29 mouse cellular contexts compared by ENCODE assay signal in genomic region chr1:138896088-138896487, GRCm38 (mm10). TPM values are rescaled to one million over a fixed set of nuclear protein-coding genes. Genes with fewer than 3 reads are reported as not detected.
DNase-seq lines count a peak whose midpoint lies in the region; ATAC-seq and TF ChIP-seq lines count a peak whose summit lies in the region.
"Had no signal": no experiment of that assay in that cellular context is flagged by ENCODE, and none has a peak within 500 bp of the region (broad histone marks: within the 10 kb centered on the region; RNA-seq: fewer than 3 reads in every experiment).

No protein-coding gene starts in this region.

- peak; percentile 31 for TF ChIP-seq CTCF in heart, postnatal 0 days (IDR thresholded peaks at IDR 0.05; ENCODE audit: low read depth)
- 0 out of 2 replicates have a peak, but pooled peaks have one; percentile 17 for TF ChIP-seq CTCF in liver, adult 2 months (IDR thresholded peaks at IDR 0.05; ENCODE audit: low read depth, low read length)

- H3K9me3 ChIP-seq in heart, postnatal 0 days (replicated peaks; ENCODE audit: control insufficient read depth, low read length) = no peaks in the 10 kb centered on the region
- H3K9me3 ChIP-seq in liver, embryonic 12.5 days (replicated peaks) = no peaks in the 10 kb centered on the region
- H3K9me3 ChIP-seq: embryonic facial prominence, embryonic 13.5 days; forebrain, embryonic 10.5 days; forebrain, embryonic 15.5 days; neural tube, embryonic 15.5 days had no signal

- no peak overlapping the region for H3K27ac ChIP-seq in heart, postnatal 0 days (ENCODE audit: low read depth)
- H3K27ac ChIP-seq in liver, adult 2 months (replicated peaks; ENCODE audit: insufficient read depth, low read depth, low read length) = no peak overlapping the region
- H3K27ac ChIP-seq in liver, embryonic 12.5 days = no peak overlapping the region
- H3K27ac ChIP-seq: embryonic facial prominence, embryonic 13.5 days; forebrain, embryonic 10.5 days; forebrain, embryonic 15.5 days; neural tube, embryonic 15.5 days had no signal

- no peak for TF ChIP-seq EP300 in heart, postnatal 0 days (IDR thresholded peaks at IDR 0.05; ENCODE audit: low read depth)

- peak; percentile 1 for DNase-seq in CD4-positive, CD25-positive, alpha-beta regulatory T cell, adult 2 months (ENCODE audit: low read depth, low spot score)
- no peak for DNase-seq in heart, postnatal 0 days (ENCODE audit: low spot score)
- no peak for DNase-seq in heart, adult 9 months (ENCODE audit: low spot score in 2 of 2)
- peak; percentile 22 for DNase-seq in liver, adult 2 months (ENCODE audit: extremely low read depth, low read depth, low spot score)
- peak; percentile 10 for DNase-seq in adipocyte (ENCODE audit: low spot score)
- no peak for DNase-seq in T-cell, adult 2 months (ENCODE audit: low spot score)
- DNase-seq: adrenal gland, postnatal 14 days; cerebellum, adult 11 months; cerebellum, adult 9-10 months; gastrocnemius, postnatal 36 days; heart, postnatal 10 days; kidney, postnatal 36 days; layer of hippocampus, postnatal 36 days; lung, adult 18-20 months; lung, postnatal 10 days; midbrain, embryonic 14.5 days; retina, postnatal 1 day; right cerebral cortex, postnatal 14 days had no signal

- no peak for TF ChIP-seq POLR2A in liver, adult 2 months (IDR thresholded peaks at IDR 0.05; ENCODE audit: extremely low read depth, insufficient read depth, low read length)

- no peaks in the 10 kb centered on the region for H3K36me3 ChIP-seq in heart, postnatal 0 days (replicated peaks; ENCODE audit: control insufficient read depth, insufficient read depth, low read length)
- no peaks in the 10 kb centered on the region for H3K36me3 ChIP-seq in liver, adult 2 months (ENCODE audit: control insufficient read depth, insufficient read depth, low read length)
- no peaks in the 10 kb centered on the region for H3K36me3 ChIP-seq in liver, embryonic 12.5 days
- H3K36me3 ChIP-seq: embryonic facial prominence, embryonic 13.5 days; forebrain, embryonic 10.5 days; forebrain, embryonic 15.5 days; heart, embryonic 12.5 days; neural tube, embryonic 15.5 days had no signal

- no peak overlapping the region for H3K9ac ChIP-seq in heart, postnatal 0 days (replicated peaks; ENCODE audit: low read depth, low read length)
- H3K9ac ChIP-seq in liver, adult 2 months (ENCODE audit: low read depth, low read length) = no peak overlapping the region
- H3K9ac ChIP-seq in liver, embryonic 12.5 days = no peak overlapping the region
- H3K9ac ChIP-seq: embryonic facial prominence, embryonic 13.5 days; forebrain, embryonic 15.5 days; heart, embryonic 12.5 days; neural tube, embryonic 15.5 days had no signal

- ATAC-seq in CD4-positive, CD25-positive, alpha-beta regulatory T cell, adult 4 months = no peak
- no peak for ATAC-seq in heart, postnatal 0 days (ENCODE audit: insufficient read depth, low read depth)
- no peak for ATAC-seq in liver, embryonic 12.5 days
- ATAC-seq: forebrain, embryonic 15.5 days; hindbrain, embryonic 16.5 days had no signal

- no peaks in the 10 kb centered on the region for H3K27me3 ChIP-seq in heart, postnatal 0 days (ENCODE audit: control insufficient read depth, insufficient read depth, low read length)
- H3K27me3 ChIP-seq in liver, adult 2 months (ENCODE audit: control insufficient read depth, insufficient read depth, low read length) = no peaks in the 10 kb centered on the region
- no peaks in the 10 kb centered on the region for H3K27me3 ChIP-seq in liver, embryonic 12.5 days (replicated peaks)
- H3K27me3 ChIP-seq: embryonic facial prominence, embryonic 13.5 days; forebrain, embryonic 15.5 days; heart, embryonic 12.5 days; neural tube, embryonic 15.5 days had no signal

- no peak overlapping the region for H3K4me3 ChIP-seq in heart, postnatal 0 days (ENCODE audit: low read depth, low read length)
- H3K4me3 ChIP-seq in liver, adult 2 months (ENCODE audit: insufficient read depth, low read depth, low read length) = no peak overlapping the region
- no peak overlapping the region for H3K4me3 ChIP-seq in liver, embryonic 12.5 days
- H3K4me3 ChIP-seq: embryonic facial prominence, embryonic 13.5 days; forebrain, embryonic 10.5 days; forebrain, embryonic 15.5 days; heart, embryonic 12.5 days; neural tube, embryonic 15.5 days had no signal

- H3K4me1 ChIP-seq in heart, postnatal 0 days (ENCODE audit: control insufficient read depth, insufficient read depth) = no peaks in the 10 kb centered on the region
- no peaks in the 10 kb centered on the region for H3K4me1 ChIP-seq in liver, adult 2 months (ENCODE audit: control insufficient read depth, insufficient read depth, low read length)
- H3K4me1 ChIP-seq in liver, embryonic 12.5 days = no peaks in the 10 kb centered on the region
- H3K4me1 ChIP-seq: embryonic facial prominence, embryonic 13.5 days; forebrain, embryonic 10.5 days; forebrain, embryonic 15.5 days; heart, embryonic 12.5 days; neural tube, embryonic 15.5 days had no signal

- H3K79me2 ChIP-seq in liver, adult 2 months (ENCODE audit: control insufficient read depth, insufficient read depth, low read length) = no peaks in the 10 kb centered on the region

- 66% methylated on average over 3 of the region's 3 CpGs for WGBS in heart, postnatal 0 days
- 77% methylated on average over 3 of the region's 3 CpGs for WGBS in liver, adult 2 months
- 54% methylated on average over 3 of the region's 3 CpGs for WGBS in liver, embryonic 12.5 days (ENCODE audit: insufficient replicate concordance)

- no peak overlapping the region for H3K4me2 ChIP-seq in heart, postnatal 0 days (ENCODE audit: low read depth, low read length)
- no peak overlapping the region for H3K4me2 ChIP-seq in liver, embryonic 12.5 days
- H3K4me2 ChIP-seq: embryonic facial prominence, embryonic 13.5 days; forebrain, embryonic 15.5 days; heart, embryonic 12.5 days; liver, embryonic 11.5 days; neural tube, embryonic 15.5 days had no signal

RNA-seq across cellular contexts. Expression of gene 2310009B15Rik, which starts 39.4 kb away (rescaled TPM):
- polyA plus RNA-seq in CD4-positive, CD25-positive, alpha-beta regulatory T cell, adult 4 months (2017; shearing (Covaris generic)) = 10 to 100 TPM in 1 of 2 experiments, 1 to 10 TPM in 1; 9.9 to 15.9 TPM
- total RNA-seq in heart, postnatal 0 days (2014; rRNA removed; ENCODE audit: low replicate concordance) = 30.8 and 43.9 TPM in 2 replicates
- polyA plus RNA-seq in heart, postnatal 0 days (2015; fragmentation: Nextera tagmentation; extraction: Ambion mirVana) = 42.7 and 48.2 TPM in 2 replicates
- total RNA-seq in liver, adult 2 months (2014; rRNA removed) = 14.0 and 14.8 TPM in 2 replicates
- 11.8 and 17.4 TPM in 2 replicates for polyA plus RNA-seq in liver, adult 2 months (2012; rRNA removed)
- 19.1 and 20.4 TPM in 2 replicates for polyA plus RNA-seq in liver, embryonic 12.5 days (2016; fragmentation: Nextera tagmentation; extraction: Ambion mirVana)

RNA-seq across cellular contexts. Expression of gene Lhx9, which starts 47.7 kb away (rescaled TPM):
- polyA plus RNA-seq in CD4-positive, CD25-positive, alpha-beta regulatory T cell, adult 4 months (2017; shearing (Covaris generic)) = not detected
- total RNA-seq in heart, postnatal 0 days (2014; rRNA removed; ENCODE audit: low replicate concordance) = not detected in 2 replicates
- 0.05 TPM in 2 replicates for polyA plus RNA-seq in heart, postnatal 0 days (2015; fragmentation: Nextera tagmentation; extraction: Ambion mirVana)
- not detected in 2 replicates for total RNA-seq in liver, adult 2 months (2014; rRNA removed)
- polyA plus RNA-seq in liver, adult 2 months (2012; rRNA removed) = 0.01 TPM in 1 of 2 replicates, not detected in the other
- 0.54 and 0.80 TPM in 2 replicates for polyA plus RNA-seq in liver, embryonic 12.5 days (2016; fragmentation: Nextera tagmentation; extraction: Ambion mirVana)
- total RNA-seq: gastrocnemius, adult 18-20 months; gastrocnemius, postnatal 36 days had no signal
- polyA plus RNA-seq: small intestine, adult 2 months had no signal

Comparison
In these comparisons a context has a peak if more than half of its experiments do, and no peak if none do; other contexts are left out.
1. DNase-seq: peak in CD4-positive, CD25-positive, alpha-beta regulatory T cell, adult 2 months (single experiment), liver, adult 2 months (single experiment) and adipocyte (single experiment); none in heart, postnatal 0 days (single experiment), heart, adult 9 months (0 of 2) and T-cell, adult 2 months (single experiment).